19 mouse cellular contexts compared by ENCODE assay signal in genomic region chr14:115581256-115581633, GRCm38 (mm10).
A peak's percentile ranks its signal among the peaks of the same experiment; 100 is the strongest.
DNase-seq lines count a peak whose midpoint lies in the region; ATAC-seq and TF ChIP-seq lines count a peak whose summit lies in the region.
"Had no signal": no experiment of that assay in that cellular context is flagged by ENCODE, and none has a peak within 500 bp of the region (broad histone marks: within the 10 kb centered on the region; RNA-seq: fewer than 3 reads in every experiment).

No protein-coding gene starts in this region.

- no peak overlapping the region for H3K4me3 ChIP-seq in lung, embryonic 14.5 days (ENCODE audit: low read depth, low read length)
- no peak overlapping the region for H3K4me3 ChIP-seq in lung, postnatal 0 days (ENCODE audit: low read depth, low read length)
- H3K4me3 ChIP-seq in lung, embryonic 16.5 days (ENCODE audit: low read length), result no peak overlapping the region

- no peak for TF ChIP-seq CTCF in lung, embryonic 14.5 days (IDR thresholded peaks at IDR 0.05; ENCODE audit: low read depth)
- TF ChIP-seq CTCF in lung, postnatal 0 days (IDR thresholded peaks at IDR 0.05), result no peak

- TF ChIP-seq EP300 in lung, postnatal 0 days (IDR thresholded peaks at IDR 0.05), result no peak

- H3K9ac ChIP-seq in lung, embryonic 14.5 days, result no peak overlapping the region
- no peak overlapping the region for H3K9ac ChIP-seq in lung, postnatal 0 days (replicated peaks; ENCODE audit: low read depth)
- no peak overlapping the region for H3K9ac ChIP-seq in lung, embryonic 16.5 days (ENCODE audit: low read length)

- H3K36me3 ChIP-seq in lung, embryonic 14.5 days (ENCODE audit: insufficient read depth), result no peaks in the 10 kb centered on the region
- H3K36me3 ChIP-seq in lung, postnatal 0 days (ENCODE audit: insufficient read depth, low read length), result no peaks in the 10 kb centered on the region
- no peaks in the 10 kb centered on the region for H3K36me3 ChIP-seq in lung, embryonic 16.5 days (ENCODE audit: control insufficient read depth, insufficient read depth, low read length)
- H3K36me3 ChIP-seq: G1E had no signal

- peak; percentile 69 for ATAC-seq in lung, embryonic 14.5 days (ENCODE audit: insufficient read depth)
- no peak for ATAC-seq in lung, postnatal 0 days
- peak; percentile 62 for ATAC-seq in lung, embryonic 16.5 days (ENCODE audit: low read depth)
- ATAC-seq: activated CD4-positive, CD25-positive, alpha-beta regulatory T cell, adult 4 months; CD4-positive, CD25-positive, alpha-beta regulatory T cell, adult 4 months; Patski had no signal

- H3K9me3 ChIP-seq in lung, embryonic 14.5 days (ENCODE audit: low read depth, low read length), result no peaks in the 10 kb centered on the region
- H3K9me3 ChIP-seq in lung, postnatal 0 days (ENCODE audit: low read length), result no peaks in the 10 kb centered on the region
- H3K9me3 ChIP-seq in lung, embryonic 16.5 days (ENCODE audit: control insufficient read depth, low read length), result no peaks in the 10 kb centered on the region

- H3K4me2 ChIP-seq in lung, embryonic 14.5 days, result no peak overlapping the region
- H3K4me2 ChIP-seq in lung, postnatal 0 days (replicated peaks; ENCODE audit: low read depth, low read length), result no peak overlapping the region
- no peak overlapping the region for H3K4me2 ChIP-seq in lung, embryonic 16.5 days (ENCODE audit: low read depth, low read length)

- H3K27ac ChIP-seq in lung, embryonic 14.5 days (ENCODE audit: low read depth), result no peak overlapping the region
- no peak overlapping the region for H3K27ac ChIP-seq in lung, postnatal 0 days (ENCODE audit: low read length)
- no peak overlapping the region for H3K27ac ChIP-seq in lung, embryonic 16.5 days (ENCODE audit: low read length)

- no peaks in the 10 kb centered on the region for H3K4me1 ChIP-seq in lung, embryonic 14.5 days (ENCODE audit: insufficient read depth)
- H3K4me1 ChIP-seq in lung, postnatal 0 days (ENCODE audit: insufficient read depth, low read depth, low read length), result no peaks in the 10 kb centered on the region
- no peaks in the 10 kb centered on the region; the same call in 1 of the 2 replicates for H3K4me1 ChIP-seq in lung, embryonic 16.5 days (replicated peaks; ENCODE audit: control insufficient read depth, insufficient read depth, low read length)

- 41% methylated on average over 2 of the region's 2 CpGs for WGBS in lung, embryonic 14.5 days
- WGBS in lung, postnatal 0 days, result 50% methylated on average over 2 of the region's 2 CpGs
- 42% methylated on average over 2 of the region's 2 CpGs for WGBS in lung, embryonic 16.5 days

- DNase-seq in lung, embryonic 14.5 days, result no peak
- no peak for DNase-seq in lung, postnatal 0 days (ENCODE audit: low spot score)
- no peak for DNase-seq in lung, postnatal 25 days (ENCODE audit: low spot score)
- DNase-seq: adrenal gland, adult 2 months; adrenal gland, adult 8-10 months; adrenal gland, postnatal 10 days; adrenal gland, postnatal 14 days; adrenal gland, postnatal 25 days; adrenal gland, postnatal 36 days; B cell, adult 2 months; cerebellum, adult 11 months; cerebellum, adult 11-12 months; cerebellum, adult 18-20 months had no signal

- H3K27me3 ChIP-seq in lung, embryonic 14.5 days (ENCODE audit: insufficient read depth, low read length), result no peaks in the 10 kb centered on the region
- H3K27me3 ChIP-seq in lung, postnatal 0 days (replicated peaks; ENCODE audit: insufficient read depth, low read length), result no peaks in the 10 kb centered on the region
- H3K27me3 ChIP-seq in lung, embryonic 16.5 days (ENCODE audit: control insufficient read depth, insufficient read depth, low read depth, low read length), result no peaks in the 10 kb centered on the region
- H3K27me3 ChIP-seq: CH12.LX, Patski had no signal
